Mouse (Mus musculus): ENCODE data around the gene Pip4p1.
A peak's percentile ranks its signal among the peaks of the same experiment; 100 is the strongest.
"Not testable (repeated sequence)": the region's sequence is repeated elsewhere in the genome, so short reads cannot be mapped to it uniquely, and the experiment has no call there.

Gene Pip4p1

GRCm38 (mm10) chr14:50938119-50938908, 7.7 kb upstream of the Pip4p1 start:
- DNase-seq: no peak

- no peak for DNase-seq
Measured at GRCm38 (mm10) chr14:50936649-50937048, 6.0 kb upstream of the Pip4p1 start.

- DNase-seq: no peak
Measured at GRCm38 (mm10) chr14:50931493-50932020, 901 bp upstream of the Pip4p1 start.

- peak; percentile 85 for DNase-seq
Measured at GRCm38 (mm10) chr14:50930377-50930753, 291 bp downstream of the Pip4p1 start.

- DNase-seq: no peak
Measured at GRCm38 (mm10) chr14:50929951-50930350, 705 bp downstream of the Pip4p1 start.

GRCm38 (mm10) chr14:50927366-50927765, 3.3 kb downstream of the Pip4p1 start:
- DNase-seq: no peak

- DNase-seq: no peak
Measured at GRCm38 (mm10) chr14:50925111-50925920, 5.3 kb downstream of the Pip4p1 start.

- DNase-seq: peak; percentile 95
Measured at GRCm38 (mm10) chr14:50924281-50925064, 6.2 kb downstream of the Pip4p1 start, which contains the start of the genes Osgep and Apex1. Osgep (minus strand) TSS chr14:50924893. Apex1 (plus strand) TSS chr14:50924968.

- not testable (repeated sequence) for DNase-seq
Measured at GRCm38 (mm10) chr14:50923437-50923836, 7.2 kb downstream of the Pip4p1 start.

GRCm38 (mm10) chr14:50911356-50911755, 19.3 kb downstream of the Pip4p1 start:
- DNase-seq: no peak

- no peak for DNase-seq
Measured at GRCm38 (mm10) chr14:50908126-50908525, 22.5 kb downstream of the Pip4p1 start.

- not testable (repeated sequence) for DNase-seq
Measured at GRCm38 (mm10) chr14:50905327-50905726, 25.3 kb downstream of the Pip4p1 start.

- DNase-seq: no peak
Measured at GRCm38 (mm10) chr14:50904828-50905129, 25.9 kb downstream of the Pip4p1 start.

- peak; percentile 62 for DNase-seq
Measured at GRCm38 (mm10) chr14:50903973-50904827, 26.5 kb downstream of the Pip4p1 start.

- DNase-seq: not testable (repeated sequence)
Measured at GRCm38 (mm10) chr14:50897992-50898391, 32.7 kb downstream of the Pip4p1 start.

GRCm38 (mm10) chr14:50897374-50897765, 33.3 kb downstream of the Pip4p1 start, which contains the start of gene Klhl33:
Klhl33 (minus strand) TSS chr14:50897507.
- DNase-seq: no peak

GRCm38 (mm10) chr14:50896747-50897373, 33.8 kb downstream of the Pip4p1 start:
- DNase-seq: no peak

GRCm38 (mm10) chr14:50895985-50896746, 34.5 kb downstream of the Pip4p1 start:
- DNase-seq: peak; percentile 15

GRCm38 (mm10) chr14:50895407-50895806, 35.2 kb downstream of the Pip4p1 start:
- no peak for DNase-seq

Data from liver (tissue).